Mouse (Mus musculus) CH12.LX (cell line): Measurements from ENCODE around the gene Ptprg.

Experiments
- BHLHE40 ChIP-seq: IDR thresholded peaks from 2 replicates; pipeline ENCODE4 v1.6.1; 2011; ENCODE audit warnings: mild to moderate bottlenecking, low read depth, low read length, improper control_type of control experiment
- CHD1 ChIP-seq: IDR thresholded peaks from 2 replicates; pipeline ENCODE4 v1.6.1; 2012; ENCODE audit warnings: low read depth, low read length, improper control_type of control experiment, inconsistent platforms
- CTCF ChIP-seq, 2 experiments: IDR thresholded peaks in 1 of 2; conservative IDR thresholded peaks in 1 of 2; 2 replicates each; pipeline ENCODE4 v1.5.1; 2011 to 2012; ENCODE audit warnings: low read depth in 2 of 2, low read length in 2 of 2, improper control_type of control experiment in 1 of 2, inconsistent platforms in 1 of 2, mild to moderate bottlenecking in 1 of 2, moderate library complexity in 1 of 2
- E2F4 ChIP-seq: IDR thresholded peaks from 2 replicates; pipeline ENCODE4 v1.6.1; 2011; ENCODE audit warnings: low read depth, low read length, improper control_type of control experiment; ENCODE audit not compliant: insufficient replicate concordance
- EP300 ChIP-seq: IDR thresholded peaks from 2 replicates; pipeline ENCODE4 v1.6.1; 2011; ENCODE audit warnings: low read length, improper control_type of control experiment
- JUND ChIP-seq: conservative IDR thresholded peaks from 2 replicates; pipeline ENCODE4 v1.6.1; 2011; ENCODE audit warnings: low read depth, low read length, improper control_type of control experiment
- KAT2A ChIP-seq: IDR thresholded peaks from 2 replicates; pipeline ENCODE4 v1.6.1; 2012; ENCODE audit warnings: low read length, improper control_type of control experiment, inconsistent platforms; ENCODE audit not compliant: insufficient replicate concordance
- MAX ChIP-seq: IDR thresholded peaks from 2 replicates; pipeline ENCODE4 v1.6.1; 2011; ENCODE audit warnings: low read length, improper control_type of control experiment
- MYC ChIP-seq: IDR thresholded peaks from 2 replicates; pipeline ENCODE4 v1.6.1; 2011; ENCODE audit warnings: low read depth, mild to moderate bottlenecking, improper control_type of control experiment, low read length
- POLR2A ChIP-seq: IDR thresholded peaks from 2 replicates; pipeline ENCODE4 v1.6.1; 2011; ENCODE audit warnings: low read depth, mild to moderate bottlenecking, improper control_type of control experiment, low read length
- ZC3H11A ChIP-seq: IDR thresholded peaks from 2 replicates; pipeline ENCODE4 v1.6.1; 2012; ENCODE audit warnings: low read depth, mild to moderate bottlenecking, inconsistent platforms, low read length, improper control_type of control experiment
- ZKSCAN1 ChIP-seq: IDR thresholded peaks from 2 replicates; pipeline ENCODE4 v1.6.1; 2012; ENCODE audit warnings: low read depth, inconsistent platforms, low read length, improper control_type of control experiment, borderline replicate concordance

DNA sequence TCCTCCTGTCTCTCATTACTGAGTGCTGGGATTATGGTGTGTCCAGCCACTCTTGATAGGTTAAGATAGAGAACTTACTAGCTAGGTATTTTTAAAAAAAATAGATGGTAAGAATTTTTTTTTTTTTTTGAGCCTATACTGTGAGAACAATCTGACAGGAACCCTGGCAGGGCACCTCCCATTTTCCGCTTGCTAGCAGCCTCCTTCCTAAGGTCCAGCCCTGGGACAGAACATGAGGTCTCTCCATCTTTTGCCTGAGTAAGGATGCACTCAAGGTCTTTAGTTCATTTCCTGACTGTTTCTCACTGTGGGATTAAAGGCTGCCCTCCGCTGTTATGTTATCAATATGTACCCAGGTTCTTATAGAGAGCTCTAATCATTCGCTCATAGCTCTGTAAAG is 264.7 kb downstream of the Ptprg start:
- TF ChIP-seq CTCF (conservative IDR thresholded peaks at IDR 0.05 in 1 of 2, IDR thresholded peaks at IDR 0.05 in 1 of 2; ENCODE audit: low read depth in 2 of 2, low read length in 2 of 2) = no peak
- TF ChIP-seq EP300 = no peak
- TF ChIP-seq POLR2A = no peak
- TF ChIP-seq BHLHE40 = no peak
- TF ChIP-seq MYC = no peak
- TF ChIP-seq ZC3H11A = no peak
- no peak for TF ChIP-seq E2F4
- TF ChIP-seq MAX = no peak
- TF ChIP-seq JUND = no peak
- no peak for TF ChIP-seq ZKSCAN1
- no peak for TF ChIP-seq KAT2A
- no peak for TF ChIP-seq CHD1
